Mouse (Mus musculus): Measurements from ENCODE around the gene Cyp2a5. TPM values are rescaled to one million over a fixed set of nuclear protein-coding genes. Genes with fewer than 3 reads are reported as not detected.
"Not testable (repeated sequence)": the region's sequence is repeated elsewhere in the genome, so short reads cannot be mapped to it uniquely, and the experiment has no call there.

Cyp2a5 gene
- polyA plus RNA-seq, 1 experiment from 2014 or later = 0.15 TPM

DNA sequence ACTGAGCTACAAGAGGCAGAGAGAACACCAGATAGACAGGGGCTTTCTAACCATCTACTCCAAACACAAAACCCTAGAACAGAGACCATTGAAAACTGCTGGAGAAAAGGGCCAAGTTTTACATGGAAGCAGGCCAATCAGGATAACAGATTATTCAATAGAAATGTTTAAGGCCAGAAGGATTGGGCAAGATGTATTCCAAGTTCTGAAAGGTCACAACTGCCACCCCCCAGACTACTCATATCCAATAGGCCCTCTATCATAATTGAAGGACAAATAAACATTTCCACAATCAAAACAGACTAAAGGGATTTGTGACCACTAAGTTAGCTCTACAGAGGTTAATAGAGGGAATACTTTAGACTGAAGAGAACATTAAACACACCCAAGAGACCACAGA lies 15.0 kb downstream of the Cyp2a5 start:
- not testable (repeated sequence) for H3K9me3 ChIP-seq (replicated peaks; ENCODE audit: control insufficient read depth, low read length); H3K4me2 ChIP-seq (ENCODE audit: low read length); H3K4me3 ChIP-seq (ENCODE audit: low read depth, low read length); ATAC-seq; H3K9ac ChIP-seq (ENCODE audit: low read length); DNase-seq (ENCODE audit: low spot score); H3K27me3 ChIP-seq (replicated peaks; ENCODE audit: control insufficient read depth, insufficient read depth, low read length); H3K36me3 ChIP-seq (ENCODE audit: control insufficient read depth, insufficient read depth, low read length); H3K4me1 ChIP-seq (ENCODE audit: control insufficient read depth, insufficient read depth, low read length); H3K27ac ChIP-seq (ENCODE audit: low read depth, low read length)

DNA sequence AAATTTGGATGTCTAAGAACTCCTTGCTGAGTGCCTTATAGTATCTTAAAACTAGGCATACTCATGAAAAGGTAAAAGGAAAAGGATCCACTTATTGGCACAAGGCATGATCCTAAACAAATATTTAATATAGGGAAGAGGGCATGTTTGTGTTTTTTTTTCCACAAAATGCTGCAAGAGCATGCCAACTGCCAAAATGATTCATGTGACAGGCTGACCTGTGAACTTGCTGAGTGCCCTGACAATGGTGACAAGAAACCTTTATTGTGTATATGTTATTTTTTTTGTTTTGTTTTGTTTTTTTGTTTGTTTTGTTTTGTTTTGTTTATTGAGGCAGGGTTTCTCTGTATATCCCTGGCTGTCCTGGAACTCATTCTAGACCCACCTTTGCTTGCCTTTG lies 43.5 kb downstream of the Cyp2a5 start:
- not testable (repeated sequence) for DNase-seq (ENCODE audit: low spot score); H3K9me3 ChIP-seq (replicated peaks; ENCODE audit: control insufficient read depth, low read length); H3K9ac ChIP-seq (ENCODE audit: low read length); H3K4me2 ChIP-seq (ENCODE audit: low read length); H3K4me3 ChIP-seq (ENCODE audit: low read depth, low read length); H3K36me3 ChIP-seq (ENCODE audit: control insufficient read depth, insufficient read depth, low read length); H3K27ac ChIP-seq (ENCODE audit: low read depth, low read length); H3K27me3 ChIP-seq (replicated peaks; ENCODE audit: control insufficient read depth, insufficient read depth, low read length); H3K4me1 ChIP-seq (ENCODE audit: control insufficient read depth, insufficient read depth, low read length); ATAC-seq

DNA sequence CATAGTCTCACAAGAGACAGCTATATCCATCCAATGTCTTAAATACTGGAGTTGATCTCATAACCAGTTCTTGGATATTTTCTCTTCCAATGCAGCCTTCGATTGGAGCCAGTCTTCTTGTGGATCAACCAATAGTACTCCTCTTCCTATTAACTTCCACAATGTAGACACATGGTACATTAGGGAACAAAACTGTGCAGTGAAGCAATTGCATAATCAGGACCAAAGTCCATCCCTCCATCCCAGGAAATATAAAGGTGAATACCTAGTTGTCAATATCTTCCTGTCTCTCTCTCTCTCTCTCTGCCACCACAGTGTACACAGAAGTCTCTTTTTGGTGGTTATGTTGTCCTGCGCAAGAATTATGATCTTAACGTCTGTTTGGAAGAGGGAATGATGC lies 45.5 kb downstream of the Cyp2a5 start:
- H3K4me3 ChIP-seq (ENCODE audit: low read depth, low read length); H3K4me2 ChIP-seq (ENCODE audit: low read length); H3K36me3 ChIP-seq (ENCODE audit: control insufficient read depth, insufficient read depth, low read length); DNase-seq (ENCODE audit: low spot score); ATAC-seq; H3K27me3 ChIP-seq (replicated peaks; ENCODE audit: control insufficient read depth, insufficient read depth, low read length); H3K9me3 ChIP-seq (replicated peaks; ENCODE audit: control insufficient read depth, low read length); H3K27ac ChIP-seq (ENCODE audit: low read depth, low read length); H3K9ac ChIP-seq (ENCODE audit: low read length); H3K4me1 ChIP-seq (ENCODE audit: control insufficient read depth, insufficient read depth, low read length): not testable (repeated sequence)
- 76% methylated on average over 2 of the region's 3 CpGs for WGBS

Other genes starting within 250 kb of the Cyp2a5 start
- gene Vmn1r185, start 216.8 kb upstream of the Cyp2a5 start, polyA plus RNA-seq (2014; fragmentation: Nextera tagmentation; extraction: Ambion mirVana) = not detected in 2 replicates
- gene Cyp2b23, start 148.9 kb upstream of the Cyp2a5 start, polyA plus RNA-seq (2014; fragmentation: Nextera tagmentation; extraction: Ambion mirVana) = not detected in 2 replicates
- gene Cyp2b19, start 78.2 kb upstream of the Cyp2a5 start, polyA plus RNA-seq (2014; fragmentation: Nextera tagmentation; extraction: Ambion mirVana) = 0.22 and 0.25 TPM in 2 replicates
- not detected in 2 replicates for gene Cyp2g1, start 26.4 kb upstream of the Cyp2a5 start, polyA plus RNA-seq (2014; fragmentation: Nextera tagmentation; extraction: Ambion mirVana)
- gene Cyp2a22, start 104.1 kb downstream of the Cyp2a5 start, polyA plus RNA-seq (2014; fragmentation: Nextera tagmentation; extraction: Ambion mirVana) = not detected in 2 replicates
- not detected in 2 replicates for gene Cyp2a12, start 193.8 kb downstream of the Cyp2a5 start, polyA plus RNA-seq (2014; fragmentation: Nextera tagmentation; extraction: Ambion mirVana)